Comparison of ENCODE assay signal across 21 mouse cellular contexts in genomic region chr10:116513254-116513635, GRCm38 (mm10). TPM values are rescaled to one million over a fixed set of nuclear protein-coding genes. Genes with fewer than 3 reads are reported as not detected.
DNase-seq lines count a peak whose midpoint lies in the region; ATAC-seq and TF ChIP-seq lines count a peak whose summit lies in the region.
"Had no signal": no experiment of that assay in that cellular context is flagged by ENCODE, and none has a peak within 500 bp of the region (broad histone marks: within the 10 kb centered on the region; RNA-seq: fewer than 3 reads in every experiment).

No protein-coding gene starts in this region.

- peak; percentile 60 for ATAC-seq in megakaryocyte progenitor cell, adult 5-6 weeks (replicated peaks; ENCODE audit: poor library complexity)
- ATAC-seq in forebrain, embryonic 15.5 days (replicated peaks) = no peak
- ATAC-seq in neural tube, embryonic 15.5 days (ENCODE audit: low FRiP score) = no peak
- ATAC-seq: forebrain, postnatal 0 days had no signal

- TF ChIP-seq EP300 in ES-Bruce4 (IDR thresholded peaks at IDR 0.05; ENCODE audit: insufficient read depth, low read depth, low read length) = no peak

- H3K9ac ChIP-seq in ES-Bruce4 (ENCODE audit: low read depth, poor library complexity, severe bottlenecking) = no peak overlapping the region
- no peak overlapping the region for H3K9ac ChIP-seq in forebrain, embryonic 15.5 days (replicated peaks)
- no peak overlapping the region for H3K9ac ChIP-seq in neural tube, embryonic 15.5 days (replicated peaks)
- H3K9ac ChIP-seq: embryonic facial prominence, embryonic 12.5 days; forebrain, postnatal 0 days; heart, embryonic 15.5 days; lung, embryonic 15.5 days; stomach, embryonic 15.5 days had no signal

- 43% methylated on average over 7 of the region's 7 CpGs for WGBS in forebrain, embryonic 15.5 days
- 44% methylated on average over 7 of the region's 7 CpGs for WGBS in neural tube, embryonic 15.5 days

- H3K27ac ChIP-seq in ES-Bruce4 (ENCODE audit: insufficient read depth, low read length) = peak overlapping the region; percentile 36
- H3K27ac ChIP-seq in forebrain, embryonic 15.5 days (replicated peaks) = no peak overlapping the region
- H3K27ac ChIP-seq in neural tube, embryonic 15.5 days (replicated peaks) = no peak overlapping the region
- H3K27ac ChIP-seq: embryonic facial prominence, embryonic 12.5 days; gastrocnemius, adult 2 months; heart, embryonic 15.5 days; lung, embryonic 15.5 days; stomach, embryonic 15.5 days had no signal

- TF ChIP-seq CTCF in ES-Bruce4 (IDR thresholded peaks at IDR 0.05; ENCODE audit: low read depth, low read length) = no peak

- no peak overlapping the region for H3K4me2 ChIP-seq in forebrain, embryonic 15.5 days (replicated peaks)
- H3K4me2 ChIP-seq in neural tube, embryonic 15.5 days = no peak overlapping the region
- H3K4me2 ChIP-seq: embryonic facial prominence, embryonic 12.5 days; heart, embryonic 15.5 days; lung, embryonic 15.5 days; midbrain, embryonic 11.5 days; stomach, embryonic 15.5 days had no signal

- no peaks in the 10 kb centered on the region for H3K9me3 ChIP-seq in ES-Bruce4 (replicated peaks; ENCODE audit: control insufficient read depth, insufficient read depth, low read length, poor library complexity, severe bottlenecking)
- H3K9me3 ChIP-seq in forebrain, embryonic 15.5 days = no peaks in the 10 kb centered on the region
- no peaks in the 10 kb centered on the region for H3K9me3 ChIP-seq in neural tube, embryonic 15.5 days (replicated peaks)
- H3K9me3 ChIP-seq: embryonic facial prominence, embryonic 12.5 days; heart, embryonic 15.5 days; lung, embryonic 15.5 days; stomach, embryonic 15.5 days had no signal

- no peak overlapping the region for H3K4me3 ChIP-seq in ES-Bruce4 (ENCODE audit: low read depth, low read length)
- no peak overlapping the region for H3K4me3 ChIP-seq in forebrain, embryonic 15.5 days
- no peak overlapping the region for H3K4me3 ChIP-seq in neural tube, embryonic 15.5 days (replicated peaks)
- H3K4me3 ChIP-seq: embryonic facial prominence, embryonic 12.5 days; gastrocnemius, adult 2 months; heart, embryonic 15.5 days; lung, embryonic 15.5 days; stomach, embryonic 15.5 days had no signal

- peak; percentile 5 for DNase-seq in adrenal gland, postnatal 14 days
- no peak for DNase-seq in adrenal gland, postnatal 10 days
- peak; percentile 7 to 14 for DNase-seq in adrenal gland, postnatal 36 days
- DNase-seq in ovary, postnatal 36 days (ENCODE audit: low spot score) = no peak
- DNase-seq: cerebellum, adult 8-10 months; forebrain, postnatal 0 days; gastrocnemius, adult 2 months; layer of hippocampus, postnatal 36 days; liver; right cerebral cortex, adult 18-20 months; thymus, adult 2 months had no signal

- TF ChIP-seq POLR2A in ES-Bruce4 (IDR thresholded peaks at IDR 0.05; ENCODE audit: insufficient read depth, low read length) = no peak

- no peaks in the 10 kb centered on the region for H3K27me3 ChIP-seq in ES-Bruce4 (ENCODE audit: control insufficient read depth, insufficient read depth, low read length, poor library complexity, severe bottlenecking)
- H3K27me3 ChIP-seq in forebrain, embryonic 15.5 days = no peaks in the 10 kb centered on the region
- no peaks in the 10 kb centered on the region for H3K27me3 ChIP-seq in neural tube, embryonic 15.5 days (replicated peaks)
- H3K27me3 ChIP-seq: embryonic facial prominence, embryonic 12.5 days; heart, embryonic 15.5 days; lung, embryonic 15.5 days; stomach, embryonic 15.5 days had no signal

- H3K4me1 ChIP-seq in ES-Bruce4 (ENCODE audit: control insufficient read depth, insufficient read depth, low read length) = peaks cover 3% of the 10 kb centered on the region
- 0 out of 2 replicates have a peak, but pooled peaks cover 2% of the 10 kb centered on the region for H3K4me1 ChIP-seq in forebrain, embryonic 15.5 days
- no peaks in the 10 kb centered on the region for H3K4me1 ChIP-seq in neural tube, embryonic 15.5 days
- H3K4me1 ChIP-seq: embryonic facial prominence, embryonic 12.5 days; heart, embryonic 15.5 days; lung, embryonic 15.5 days; stomach, embryonic 15.5 days had no signal

- H3K36me3 ChIP-seq in ES-Bruce4 (ENCODE audit: control insufficient read depth, insufficient read depth, low read length, poor library complexity, severe bottlenecking) = no peaks in the 10 kb centered on the region
- no peaks in the 10 kb centered on the region for H3K36me3 ChIP-seq in forebrain, embryonic 15.5 days
- H3K36me3 ChIP-seq in neural tube, embryonic 15.5 days = no peaks in the 10 kb centered on the region
- H3K36me3 ChIP-seq: embryonic facial prominence, embryonic 12.5 days; lung, embryonic 15.5 days; stomach, embryonic 15.5 days had no signal

RNA-seq across cellular contexts. Expression of gene Kcnmb4, which starts 39.6 kb away (rescaled TPM):
- total RNA-seq in adrenal gland, postnatal 14 days (2021) = 5.0 and 5.1 TPM in 2 replicates
- 1 to 10 TPM; 6.2 to 6.3 TPM for total RNA-seq in adrenal gland, postnatal 10 days (2021)
- 1.8 and 3.2 TPM in 2 replicates for polyA plus RNA-seq in ES-Bruce4 (2011; ENCODE audit: insufficient read depth, insufficient read length, low read depth, missing spikeins)
- total RNA-seq in adrenal gland, postnatal 36 days (2021) = 10 to 100 TPM in 1 of 2 experiments, 1 to 10 TPM in 1; 1.4 to 14.3 TPM
- 0.15 TPM in 1 of 2 replicates, not detected in the other for total RNA-seq in megakaryocyte progenitor cell, adult 5-6 weeks (2015)
- total RNA-seq in megakaryocyte progenitor cell, adult 5-6 weeks (2017) = not detected in 2 replicates
- polyA plus RNA-seq in forebrain, embryonic 15.5 days (2015; fragmentation: Nextera tagmentation; extraction: Ambion mirVana) = 16.4 and 18.5 TPM in 2 replicates
- polyA plus RNA-seq in neural tube, embryonic 15.5 days (2015; fragmentation: Nextera tagmentation; extraction: Ambion mirVana) = 46.9 and 62.1 TPM in 2 replicates
- total RNA-seq: hematopoietic stem cell, adult 5-6 weeks had no signal

Comparison
In these comparisons a context has a peak if more than half of its experiments do, and no peak if none do; other contexts are left out.
1. DNase-seq: peak in adrenal gland, postnatal 14 days (single experiment) and adrenal gland, postnatal 36 days (2 of 2); none in adrenal gland, postnatal 10 days (single experiment) and ovary, postnatal 36 days (single experiment).